Mouse (Mus musculus) CD8-positive naive resting alpha-beta T cell, adult 57 days (primary cell): ENCODE data around the gene Wsb2. TPM values are rescaled to one million over a fixed set of nuclear protein-coding genes. Genes with fewer than 3 reads are reported as not detected.

Experiments
- total RNA-seq: library from RNA; stranded (reverse); gene quantifications from one replicate; pipeline ENCODE4 v1.2.4, GENCODE M21; 2023

The Wsb2 gene
- total RNA-seq: 29.2 TPM

GRCm38 (mm10) chr5:117357129-117357477, at the start of gene Wsb2:
Gene Wsb2 (plus strand): TSS chr5:117357304.

GRCm38 (mm10) chr5:117318741-117319629, 38.1 kb upstream of the Wsb2 start, which contains the start of gene Vsig10:
Gene Vsig10 (plus strand): TSS chr5:117319083.

GRCm38 (mm10) chr5:117388877-117389276, 31.8 kb downstream of the Wsb2 start, which contains the start of gene Rfc5:
Gene Rfc5 (minus strand): TSS chr5:117389047.

GRCm38 (mm10) chr5:117413507-117414501, 56.7 kb downstream of the Wsb2 start, which contains the start of gene Ksr2:
Gene Ksr2 (plus strand): TSS chr5:117414000.

Other genes with a start within 250 kb of the Wsb2 start
- gene Suds3, start 241.2 kb upstream of the Wsb2 start, total RNA-seq: 102 TPM
- 95.3 TPM for gene Taok3, start 237.2 kb upstream of the Wsb2 start, total RNA-seq
- gene Pebp1, start 69.7 kb upstream of the Wsb2 start, total RNA-seq: 107 TPM
- 0.34 TPM for gene Vsig10, start 38.2 kb upstream of the Wsb2 start, total RNA-seq
- 27.6 TPM for gene Rfc5, start 31.7 kb downstream of the Wsb2 start, total RNA-seq
- gene Ksr2, start 56.7 kb downstream of the Wsb2 start, total RNA-seq: 1.4 TPM